Mouse (Mus musculus) activated CD4-positive, CD25-positive, alpha-beta regulatory T cell, adult 4 months (primary cell): ENCODE results near the gene Sfr1. TPM values are rescaled to one million over a fixed set of nuclear protein-coding genes. Genes with fewer than 3 reads are reported as not detected.
A peak's percentile ranks its signal among the peaks of the same experiment; 100 is the strongest.

Source experiments
- ATAC-seq: one replicate; pipeline ENCODE4 v1.8.0; 2017
- polyA plus RNA-seq, 2 experiments: library from polyadenylated mRNA; unstranded; fragments of 100-300 nt; shearing (Covaris generic); gene quantifications; one replicate each; pipeline ENCODE4 v1.2.1; 2017

Gene Sfr1
- polyA plus RNA-seq, 2 experiments from 2014 or later: 132 to 161 TPM

DNA sequence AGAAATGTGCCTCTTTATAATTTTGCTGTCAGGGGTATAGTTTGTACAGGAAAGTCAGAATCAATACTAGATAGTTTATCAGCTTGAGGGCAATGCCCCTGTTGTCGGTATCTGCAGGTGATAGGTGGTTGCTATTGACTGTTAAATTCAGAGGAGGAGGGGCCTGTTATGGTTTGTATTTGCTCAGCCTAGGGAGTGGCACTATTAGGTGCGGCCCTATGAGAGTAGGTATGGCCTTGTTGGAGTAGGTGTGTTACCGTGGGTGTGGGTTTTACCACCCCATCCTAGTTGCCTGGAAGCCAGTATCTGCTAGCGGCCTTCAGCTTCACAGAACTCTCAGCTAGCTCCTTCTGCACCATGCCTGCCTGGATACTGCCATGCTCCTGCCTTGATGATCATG, 22.4 kb downstream of the Sfr1 start:
- no peak for ATAC-seq

DNA sequence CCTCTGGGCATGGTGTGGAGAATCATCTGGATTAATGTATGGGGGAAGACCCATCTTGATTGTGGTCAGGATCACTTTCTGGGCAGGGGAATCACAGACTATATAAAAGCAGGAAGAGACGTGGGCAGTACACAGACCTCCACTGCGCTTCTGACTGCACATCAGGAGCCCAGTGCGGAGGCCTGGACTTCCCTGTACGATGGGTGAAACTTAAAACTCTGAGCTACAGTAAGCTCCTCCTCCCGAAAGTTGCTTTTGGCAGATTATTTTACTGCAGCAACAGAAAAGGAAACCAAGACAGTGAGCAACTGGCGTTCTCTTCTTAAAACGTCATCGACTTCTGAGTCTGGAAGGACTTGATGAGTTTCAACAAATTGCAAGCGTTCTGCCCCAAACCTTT, 23.4 kb downstream of the Sfr1 start:
- ATAC-seq: peak; percentile 32

GRCm38 (mm10) chr19:47755625-47756024, 24.1 kb downstream of the Sfr1 start:
- ATAC-seq: no peak

DNA sequence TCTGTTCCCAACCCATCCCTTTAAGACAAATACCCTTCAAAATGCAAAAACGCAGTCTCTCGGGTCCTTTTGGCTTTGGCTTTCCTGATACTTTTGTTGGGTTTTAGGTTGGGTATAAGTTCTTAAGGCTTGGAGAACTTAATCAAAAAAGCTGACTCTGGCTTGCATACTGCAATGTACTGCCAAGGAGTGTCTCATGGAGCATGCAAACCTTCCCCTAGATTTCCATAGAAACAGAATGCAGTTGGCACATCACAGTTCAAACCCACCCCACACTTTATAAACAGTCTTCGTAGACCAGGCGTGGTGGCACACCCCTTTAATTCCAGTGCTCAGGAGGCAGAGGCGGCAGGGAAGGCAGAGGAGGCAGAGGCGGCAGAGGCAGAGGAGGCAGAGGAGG, 46.4 kb downstream of the Sfr1 start:
- ATAC-seq: no peak

GRCm38 (mm10) chr19:47780145-47780544, 48.7 kb downstream of the Sfr1 start:
- no peak for ATAC-seq

- ATAC-seq: no peak
Measured at GRCm38 (mm10) chr19:47780972-47781371, 49.5 kb downstream of the Sfr1 start.

GRCm38 (mm10) chr19:47783898-47784297, 52.4 kb downstream of the Sfr1 start:
- ATAC-seq: no peak

Other genes starting within 250 kb of the Sfr1 start
- gene Stn1, start 194.2 kb upstream of the Sfr1 start, polyA plus RNA-seq: 10 to 100 TPM; 29.5 to 38.1 TPM
- 10 to 100 TPM; 15.1 to 16.2 TPM for gene Slk, start 152.0 kb upstream of the Sfr1 start, polyA plus RNA-seq
- gene Col17a1, start 39.6 kb upstream of the Sfr1 start, polyA plus RNA-seq: not detected
- 10 to 100 TPM; 27.1 to 29.5 TPM for gene Gsto1, start 123.3 kb downstream of the Sfr1 start, polyA plus RNA-seq
- gene Gsto2, start 133.9 kb downstream of the Sfr1 start, polyA plus RNA-seq: under 1 TPM in 1 of 2 experiments, not detected in 1; 0.74 TPM
- gene Cfap43, start 187.6 kb downstream of the Sfr1 start, polyA plus RNA-seq: under 1 TPM; 0.28 to 0.32 TPM
- 10 to 100 TPM in 1 of 2 experiments, 1 to 10 TPM in 1; 6.2 to 11.9 TPM for gene Itprip, start 187.6 kb downstream of the Sfr1 start, polyA plus RNA-seq
- under 1 TPM in 1 of 2 experiments, not detected in 1; 0.37 TPM for gene Cfap58, start 206.0 kb downstream of the Sfr1 start, polyA plus RNA-seq